Mouse (Mus musculus) liver, embryonic 12.5 days (tissue): ENCODE measurements around the gene Pid1. TPM values are rescaled to one million over a fixed set of nuclear protein-coding genes. Genes with fewer than 3 reads are reported as not detected.

ENCODE experiments used
- ATAC-seq: fragments of 200-750 bp; cut with Nextera tagmentation; 2 replicates; pipeline ENCODE4 v1.8.0; 2017; ENCODE audit warnings: moderate number of reproducible peaks, mild to moderate bottlenecking, moderate library complexity
- H3K27ac ChIP-seq: fragments of 300-500 bp; sonication (generic); 2 replicates; pipeline ENCODE4 v1.5.1; 2016; ENCODE audit warnings: mild to moderate bottlenecking
- H3K27me3 ChIP-seq: fragments of 300-500 bp; sonication (generic); replicated peaks from 2 replicates; pipeline ENCODE4 v1.6.1; 2016; ENCODE audit warnings: mild to moderate bottlenecking, moderate library complexity
- H3K36me3 ChIP-seq: fragments of 300-500 bp; sonication (generic); 2 replicates; pipeline ENCODE4 v1.6.1; 2016; ENCODE audit warnings: mild to moderate bottlenecking, moderate library complexity
- H3K4me1 ChIP-seq: fragments of 300-500 bp; sonication (generic); 2 replicates; pipeline ENCODE4 v1.6.1; 2016
- H3K4me2 ChIP-seq: fragments of 300-500 bp; sonication (generic); 2 replicates; pipeline ENCODE4 v1.6.1; 2016; ENCODE audit warnings: mild to moderate bottlenecking, moderate library complexity
- H3K4me3 ChIP-seq: fragments of 300-500 bp; sonication (generic); 2 replicates; pipeline ENCODE4 v1.5.1; 2016; ENCODE audit warnings: mild to moderate bottlenecking, moderate library complexity
- H3K9ac ChIP-seq: fragments of 300-500 bp; sonication (generic); 2 replicates; pipeline ENCODE4 v1.6.1; 2016; ENCODE audit warnings: mild to moderate bottlenecking, moderate library complexity
- H3K9me3 ChIP-seq: fragments of 300-500 bp; sonication (generic); replicated peaks from 2 replicates; pipeline ENCODE4 v1.6.1; 2016; ENCODE audit warnings: mild to moderate bottlenecking, moderate library complexity
- WGBS: fragments of 180-500 bp; shearing (Covaris S2); methylation state at CpG from one replicate; pipeline ENCODE4 v1.1.7; 2016; ENCODE audit not compliant: insufficient replicate concordance; 5-methylcytosine and 5-hydroxymethylcytosine counted together
- polyA plus RNA-seq: library from polyadenylated mRNA; unstranded; fragments of >200 nt; fragmentation: Nextera tagmentation; extraction: Ambion mirVana; gene quantifications from 2 replicates; pipeline ENCODE4 v1.2.1, GENCODE M21; 2016

Gene Pid1
- polyA plus RNA-seq, 1 experiment from 2014 or later, result 18.7 TPM

DNA sequence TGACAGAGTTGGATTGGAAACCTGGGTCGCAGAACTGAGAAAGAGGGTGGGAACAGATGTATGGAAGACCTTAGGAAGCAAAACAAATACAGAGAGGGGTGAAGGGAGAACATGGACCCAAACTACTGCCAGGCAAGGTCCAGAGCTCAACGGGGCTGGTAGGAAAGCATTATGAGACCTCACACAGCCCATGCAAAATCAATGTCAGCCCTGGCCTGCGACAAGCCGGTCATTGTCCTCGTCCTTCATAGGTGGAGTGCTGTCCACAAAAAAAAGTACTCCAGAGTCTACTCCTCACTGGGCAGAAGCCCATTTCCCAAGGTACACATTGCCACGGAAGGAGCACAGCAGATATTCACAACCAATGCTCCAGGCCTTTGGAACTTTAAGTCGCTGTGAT, 78.4 kb downstream of the Pid1 start:
- Histone ChIP-seq H3K9ac (no peak overlapping the region), H3K36me3 (no peaks in the 10 kb centered on the region), H3K4me1 (no peaks in the 10 kb centered on the region), H3K27me3 (peaks cover 21% of the 10 kb centered on the region), H3K9me3 (no peaks in the 10 kb centered on the region), H3K4me2 (no peak overlapping the region), H3K4me3 (no peak overlapping the region), H3K27ac (no peak overlapping the region)
- ATAC-seq, result no peak
- WGBS, result 59% methylated on average over 7 of the region's 7 CpGs

- H3K4me3 ChIP-seq, result peak overlapping the region; percentile 48
- peak overlapping the region; percentile 12; the same call in 1 of the 2 replicates for H3K9ac ChIP-seq
- 4% methylated on average over 51 of the region's 53 CpGs for WGBS
- peak overlapping the region; percentile 61 for H3K4me2 ChIP-seq
- H3K27me3 ChIP-seq, result peaks cover 21% of the 10 kb centered on the region
- H3K4me1 ChIP-seq, result no peaks in the 10 kb centered on the region
- peak; percentile 66 for ATAC-seq
- no peak overlapping the region for H3K27ac ChIP-seq
- H3K36me3 ChIP-seq, result no peaks in the 10 kb centered on the region
- no peaks in the 10 kb centered on the region for H3K9me3 ChIP-seq
These were observed 79.5 kb downstream of the Pid1 start for GRCm38 (mm10) chr1:84284293-84285068.

GRCm38 (mm10) chr1:84283119-84283518, 80.9 kb downstream of the Pid1 start:
- H3K36me3 ChIP-seq, result no peaks in the 10 kb centered on the region
- no peak overlapping the region for H3K27ac ChIP-seq
- ATAC-seq, result no peak
- peak overlapping the region; percentile 61 for H3K4me2 ChIP-seq
- peaks cover 21% of the 10 kb centered on the region for H3K27me3 ChIP-seq
- no peaks in the 10 kb centered on the region for H3K9me3 ChIP-seq
- no peaks in the 10 kb centered on the region for H3K4me1 ChIP-seq
- no peak overlapping the region for H3K9ac ChIP-seq
- peak overlapping the region; percentile 48 for H3K4me3 ChIP-seq
- 4% methylated on average over 2 of the region's 2 CpGs for WGBS

DNA sequence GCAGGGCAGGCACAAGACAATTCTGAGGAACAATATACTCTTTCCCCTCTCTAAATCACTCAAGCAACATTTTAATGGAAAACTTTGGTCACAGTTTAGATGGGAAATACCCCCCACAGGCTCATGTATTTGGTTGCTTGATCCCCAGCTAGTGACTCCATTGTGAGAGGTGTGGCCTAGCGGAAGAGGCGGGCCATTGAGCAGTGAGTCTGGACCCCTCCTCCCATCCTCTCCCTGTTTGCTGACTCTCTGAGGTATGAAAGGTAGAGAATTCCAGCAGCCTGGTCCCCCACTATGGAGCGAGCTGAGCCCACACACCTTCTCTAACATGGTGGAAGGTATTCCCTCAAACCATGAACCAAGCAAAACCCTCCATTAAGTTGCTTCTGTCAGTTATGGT, 83.8 kb downstream of the Pid1 start:
- Histone ChIP-seq H3K27ac (no peak overlapping the region), H3K4me1 (no peaks in the 10 kb centered on the region), H3K27me3 (peaks cover 16% of the 10 kb centered on the region), H3K9ac (no peak overlapping the region), H3K4me3 (no peak overlapping the region), H3K36me3 (no peaks in the 10 kb centered on the region), H3K4me2 (no peak overlapping the region), H3K9me3 (no peaks in the 10 kb centered on the region)
- ATAC-seq, result no peak
- 79% methylated on average over 3 of the region's 3 CpGs for WGBS

- Histone ChIP-seq H3K4me2 (0 out of 2 replicates have a peak overlapping the region, but pooled peaks have one; percentile 18), H3K4me3 (no peak overlapping the region), H3K27ac (peak overlapping the region; percentile 60), H3K9me3 (no peaks in the 10 kb centered on the region), H3K27me3 (peaks cover under 1% of the 10 kb centered on the region; the same call in 1 of the 2 replicates), H3K36me3 (no peaks in the 10 kb centered on the region), H3K9ac (no peak overlapping the region), H3K4me1 (no peaks in the 10 kb centered on the region)
- WGBS, result 62% methylated on average over 7 of the region's 7 CpGs
- ATAC-seq, result peak; percentile 65
These were observed 85.4 kb downstream of the Pid1 start for GRCm38 (mm10) chr1:84278359-84279255.

DNA sequence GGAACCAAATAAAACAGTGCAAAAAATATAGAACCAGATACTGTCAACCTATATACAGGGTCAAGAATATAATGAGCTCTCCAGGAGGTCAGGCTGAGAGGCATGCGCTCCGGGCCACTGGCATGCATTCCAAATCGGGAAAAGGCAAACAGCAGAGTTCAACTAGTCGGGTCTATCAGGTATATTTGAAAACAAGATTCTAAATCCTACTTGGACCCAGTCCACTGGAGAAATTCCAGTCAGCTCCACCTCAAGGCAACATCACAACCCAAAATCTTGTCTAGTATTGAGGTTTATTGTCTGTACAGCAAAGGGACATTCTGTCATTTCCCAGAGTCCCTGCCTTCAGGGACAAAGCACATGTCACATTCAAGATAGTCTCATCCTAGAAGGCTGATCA, 91.0 kb downstream of the Pid1 start:
- WGBS, result 64% methylated on average over 4 of the region's 4 CpGs
- Histone ChIP-seq H3K36me3 (no peaks in the 10 kb centered on the region), H3K27me3 (no peaks in the 10 kb centered on the region), H3K4me3 (no peak overlapping the region), H3K27ac (no peak overlapping the region), H3K9ac (no peak overlapping the region), H3K4me1 (no peaks in the 10 kb centered on the region), H3K9me3 (no peaks in the 10 kb centered on the region), H3K4me2 (no peak overlapping the region)
- ATAC-seq, result no peak

DNA sequence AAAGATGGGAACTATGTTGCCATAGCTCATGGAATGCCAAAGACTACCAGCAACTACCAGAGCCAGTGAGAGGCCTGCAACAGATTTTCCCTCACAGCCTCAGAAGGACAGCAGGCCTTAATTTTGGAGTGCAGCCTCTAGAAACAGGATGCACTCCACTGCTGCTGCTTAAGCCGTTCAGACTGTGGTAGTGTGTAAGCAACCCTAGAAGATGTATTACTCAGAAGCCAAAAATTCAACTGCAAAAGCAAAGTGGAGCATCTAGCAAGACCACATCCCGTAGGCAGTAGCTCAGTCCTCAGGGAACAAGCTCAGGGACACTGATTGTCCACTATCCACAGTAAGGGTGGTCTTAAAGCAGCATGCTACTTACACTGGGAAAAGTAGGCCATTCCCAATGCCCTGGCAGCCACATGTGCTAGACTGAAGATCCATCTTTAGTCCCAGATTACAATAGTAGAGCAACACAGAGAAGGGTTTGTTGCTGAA, 92.2 kb downstream of the Pid1 start:
- no peak overlapping the region for H3K27ac ChIP-seq
- ATAC-seq, result no peak
- H3K4me3 ChIP-seq, result no peak overlapping the region
- H3K4me2 ChIP-seq, result no peak overlapping the region
- 68% methylated on average over 2 of the region's 2 CpGs for WGBS
- H3K27me3 ChIP-seq, result no peaks in the 10 kb centered on the region
- H3K9ac ChIP-seq, result no peak overlapping the region
- H3K36me3 ChIP-seq, result no peaks in the 10 kb centered on the region
- H3K9me3 ChIP-seq, result no peaks in the 10 kb centered on the region
- no peaks in the 10 kb centered on the region for H3K4me1 ChIP-seq

- H3K9ac ChIP-seq, result no peak overlapping the region
- no peak overlapping the region for H3K27ac ChIP-seq
- no peak for ATAC-seq
- no peaks in the 10 kb centered on the region for H3K36me3 ChIP-seq
- H3K4me2 ChIP-seq, result no peak overlapping the region
- H3K27me3 ChIP-seq, result no peaks in the 10 kb centered on the region
- WGBS, result 76% methylated on average over 2 of the region's 2 CpGs
- H3K9me3 ChIP-seq, result no peaks in the 10 kb centered on the region
- no peak overlapping the region for H3K4me3 ChIP-seq
- no peaks in the 10 kb centered on the region for H3K4me1 ChIP-seq
These were observed 106.3 kb downstream of the Pid1 start for GRCm38 (mm10) chr1:84257656-84258055.

- H3K36me3 ChIP-seq, result no peaks in the 10 kb centered on the region
- no peak overlapping the region for H3K9ac ChIP-seq
- H3K27me3 ChIP-seq, result no peaks in the 10 kb centered on the region
- no peaks in the 10 kb centered on the region for H3K9me3 ChIP-seq
- no peak overlapping the region for H3K4me2 ChIP-seq
- no peak overlapping the region for H3K27ac ChIP-seq
- WGBS, result 55% methylated on average over 5 of the region's 5 CpGs
- H3K4me3 ChIP-seq, result no peak overlapping the region
- ATAC-seq, result no peak
- H3K4me1 ChIP-seq, result no peaks in the 10 kb centered on the region
These were observed 109.6 kb downstream of the Pid1 start for GRCm38 (mm10) chr1:84254361-84254760.

DNA sequence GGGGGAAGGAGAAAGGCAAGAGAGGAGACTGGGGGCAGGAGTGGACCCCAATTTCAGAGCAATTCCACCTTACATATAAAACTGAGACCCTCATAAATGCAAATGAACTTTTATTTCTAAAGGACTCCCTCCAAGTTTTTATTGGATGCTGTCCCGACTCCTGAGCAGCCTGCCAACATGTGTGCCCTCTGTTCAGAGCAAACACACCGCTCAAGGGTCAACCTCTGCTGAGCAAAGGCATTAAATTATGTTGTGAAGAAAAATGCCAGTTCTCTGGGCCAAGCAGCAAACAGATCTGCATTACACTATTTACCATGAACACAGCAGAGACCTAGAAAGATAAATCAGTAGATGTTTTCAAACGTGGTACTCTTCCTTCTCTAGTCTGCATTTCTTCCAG, 110.1 kb downstream of the Pid1 start:
- 38% methylated on average over 3 of the region's 3 CpGs for WGBS
- H3K4me1 ChIP-seq, result no peaks in the 10 kb centered on the region
- H3K4me3 ChIP-seq, result no peak overlapping the region
- H3K36me3 ChIP-seq, result no peaks in the 10 kb centered on the region
- no peak overlapping the region for H3K27ac ChIP-seq
- no peaks in the 10 kb centered on the region for H3K27me3 ChIP-seq
- H3K9ac ChIP-seq, result no peak overlapping the region
- ATAC-seq, result no peak
- H3K4me2 ChIP-seq, result no peak overlapping the region
- no peaks in the 10 kb centered on the region for H3K9me3 ChIP-seq

DNA sequence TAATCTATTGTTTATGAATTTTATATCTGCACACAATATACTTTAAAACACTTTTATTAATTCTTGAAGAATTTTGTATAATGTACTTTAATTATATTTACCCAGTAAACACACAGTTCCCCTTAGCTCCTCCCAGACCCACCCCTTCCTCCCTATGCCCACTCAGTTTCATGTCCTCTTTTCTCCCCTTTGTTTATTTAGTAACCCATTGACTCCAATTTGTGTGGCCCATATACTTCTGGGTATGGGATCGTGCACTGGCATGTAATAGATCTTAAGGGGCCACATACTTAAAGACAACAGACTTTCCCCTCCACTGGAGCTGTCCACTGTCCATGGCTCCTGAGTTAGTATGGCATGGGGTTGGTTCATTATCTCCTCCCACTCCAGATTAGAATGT, 112.8 kb downstream of the Pid1 start:
- Histone ChIP-seq H3K27me3 (no peaks in the 10 kb centered on the region), H3K27ac (no peak overlapping the region), H3K4me3 (no peak overlapping the region), H3K36me3 (no peaks in the 10 kb centered on the region), H3K9ac (no peak overlapping the region), H3K4me1 (no peaks in the 10 kb centered on the region), H3K9me3 (no peaks in the 10 kb centered on the region), H3K4me2 (no peak overlapping the region)
- no peak for ATAC-seq
- 42% methylated on average over 1 of the region's 1 CpGs for WGBS

DNA sequence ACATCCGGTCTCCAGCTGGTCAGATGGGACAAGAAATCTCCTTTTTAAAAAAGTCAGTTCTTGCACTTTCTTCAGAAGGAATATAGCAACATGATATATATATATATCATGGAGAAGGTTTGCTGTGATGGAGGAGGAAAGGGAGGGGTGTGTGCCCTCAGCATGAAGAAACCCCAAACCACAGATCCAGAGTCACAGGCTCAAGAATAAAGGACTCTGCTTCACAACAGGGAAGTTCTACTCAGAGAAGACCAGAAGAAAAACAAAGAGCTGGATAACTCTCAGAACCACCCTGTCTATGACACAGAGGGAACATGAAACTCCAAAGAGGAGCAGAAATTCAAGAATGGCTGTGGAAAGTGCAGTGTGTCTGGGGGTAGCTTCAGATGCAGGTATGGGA, 113.2 kb downstream of the Pid1 start:
- H3K4me3 ChIP-seq, result no peak overlapping the region
- no peaks in the 10 kb centered on the region for H3K27me3 ChIP-seq
- 79% methylated on average over 1 of the region's 1 CpGs for WGBS
- no peak overlapping the region for H3K4me2 ChIP-seq
- H3K36me3 ChIP-seq, result no peaks in the 10 kb centered on the region
- H3K9me3 ChIP-seq, result no peaks in the 10 kb centered on the region
- H3K4me1 ChIP-seq, result no peaks in the 10 kb centered on the region
- H3K27ac ChIP-seq, result no peak overlapping the region
- no peak for ATAC-seq
- H3K9ac ChIP-seq, result no peak overlapping the region
